8 mouse cellular contexts compared by ENCODE assay signal in genomic region chr10:97670202-97670601, GRCm38 (mm10). TPM values are rescaled to one million over a fixed set of nuclear protein-coding genes. Genes with fewer than 3 reads are reported as not detected.
DNase-seq lines count a peak whose midpoint lies in the region; ATAC-seq and TF ChIP-seq lines count a peak whose summit lies in the region.

No protein-coding gene starts in this region.

- H3K4me2 ChIP-seq in kidney, postnatal 0 days (ENCODE audit: low read length), result no peak overlapping the region
- H3K4me2 ChIP-seq in kidney, embryonic 16.5 days (replicated peaks; ENCODE audit: low read depth, low read length), result no peak overlapping the region

- no peak overlapping the region for H3K4me3 ChIP-seq in kidney, postnatal 0 days (replicated peaks; ENCODE audit: low read depth, low read length)
- H3K4me3 ChIP-seq in kidney, embryonic 16.5 days (ENCODE audit: low read length), result no peak overlapping the region

- H3K9me3 ChIP-seq in kidney, postnatal 0 days (replicated peaks; ENCODE audit: low read length), result no peaks in the 10 kb centered on the region
- no peaks in the 10 kb centered on the region for H3K9me3 ChIP-seq in kidney, embryonic 16.5 days (ENCODE audit: low read length)

- no peak for ATAC-seq in kidney, postnatal 0 days (replicated peaks; ENCODE audit: low FRiP score, low read depth)
- no peak for ATAC-seq in kidney, embryonic 16.5 days (ENCODE audit: low FRiP score, low TSS enrichment)

- no peaks in the 10 kb centered on the region for H3K36me3 ChIP-seq in kidney, postnatal 0 days (ENCODE audit: insufficient read depth, low read length)
- no peaks in the 10 kb centered on the region for H3K36me3 ChIP-seq in kidney, embryonic 16.5 days (ENCODE audit: insufficient read depth, low read length)

- no peak overlapping the region for H3K27ac ChIP-seq in kidney, postnatal 0 days
- H3K27ac ChIP-seq in kidney, embryonic 16.5 days (ENCODE audit: low read length), result no peak overlapping the region

- DNase-seq in cerebellum, adult 11 months, result peak; percentile 11
- DNase-seq in cerebellum, adult 11-12 months, result no peak
- DNase-seq in kidney, postnatal 0 days (ENCODE audit: low spot score), result peak; percentile 76
- peak; percentile 8 for DNase-seq in 416B (ENCODE audit: low read depth)
- peak; percentile 14 to 38 for DNase-seq in cerebellum, postnatal 25 days
- no peak for DNase-seq in urinary bladder, postnatal 36 days (ENCODE audit: low spot score in 2 of 2)
- DNase-seq in yolk sac, embryonic 10.5 days (ENCODE audit: low spot score), result no peak

- H3K9ac ChIP-seq in kidney, postnatal 0 days (ENCODE audit: low read depth, low read length), result no peak overlapping the region
- no peak overlapping the region for H3K9ac ChIP-seq in kidney, embryonic 16.5 days (replicated peaks; ENCODE audit: low read length)

- H3K27me3 ChIP-seq in kidney, postnatal 0 days (ENCODE audit: insufficient read depth, low read length), result no peaks in the 10 kb centered on the region
- H3K27me3 ChIP-seq in kidney, embryonic 16.5 days (ENCODE audit: insufficient read depth, low read length), result no peaks in the 10 kb centered on the region

- peak; percentile 75 for TF ChIP-seq CTCF in kidney, postnatal 0 days (IDR thresholded peaks at IDR 0.05; ENCODE audit: low read depth)

- H3K4me1 ChIP-seq in kidney, postnatal 0 days (replicated peaks; ENCODE audit: insufficient read depth, low read length), result no peaks in the 10 kb centered on the region
- no peaks in the 10 kb centered on the region for H3K4me1 ChIP-seq in kidney, embryonic 16.5 days (ENCODE audit: insufficient read depth, low read length)

- 52% methylated on average over 4 of the region's 4 CpGs for WGBS in kidney, postnatal 0 days
- WGBS in kidney, embryonic 16.5 days, result 65% methylated on average over 4 of the region's 4 CpGs

RNA-seq across cellular contexts. Expression of gene Ccer1, which starts 22.7 kb away (rescaled TPM):
- not detected in 2 replicates for polyA plus RNA-seq in kidney, postnatal 0 days (2015; fragmentation: Nextera tagmentation; extraction: Ambion mirVana)
- not detected in 2 replicates for polyA plus RNA-seq in kidney, embryonic 16.5 days (2015; fragmentation: Nextera tagmentation; extraction: Ambion mirVana)

RNA-seq across cellular contexts. Expression of gene Epyc, which starts 26.3 kb away (rescaled TPM):
- 0.08 TPM in 1 of 2 replicates, not detected in the other for polyA plus RNA-seq in kidney, postnatal 0 days (2015; fragmentation: Nextera tagmentation; extraction: Ambion mirVana)
- 0.36 and 0.39 TPM in 2 replicates for polyA plus RNA-seq in kidney, embryonic 16.5 days (2015; fragmentation: Nextera tagmentation; extraction: Ambion mirVana)

RNA-seq across cellular contexts. Expression of gene C030005K15Rik, which starts 56.4 kb away (rescaled TPM):
- polyA plus RNA-seq in kidney, postnatal 0 days (2015; fragmentation: Nextera tagmentation; extraction: Ambion mirVana), result not detected in 2 replicates
- polyA plus RNA-seq in kidney, embryonic 16.5 days (2015; fragmentation: Nextera tagmentation; extraction: Ambion mirVana), result not detected in 2 replicates

Comparison
In these comparisons a context has a peak if more than half of its experiments do, and no peak if none do; other contexts are left out.
1. DNase-seq: peak in cerebellum, adult 11 months (single experiment), kidney, postnatal 0 days (single experiment), 416B (single experiment) and cerebellum, postnatal 25 days (2 of 2); none in cerebellum, adult 11-12 months (single experiment), urinary bladder, postnatal 36 days (0 of 2) and yolk sac, embryonic 10.5 days (single experiment).